Mouse (Mus musculus): ENCODE measurements around the gene Tac4. TPM values are rescaled to one million over a fixed set of nuclear protein-coding genes. Genes with fewer than 3 reads are reported as not detected.
A peak's percentile ranks its signal among the peaks of the same experiment; 100 is the strongest.

The Tac4 gene
- total RNA-seq, 2 experiments from 2014 or later, result not detected

GRCm38 (mm10) chr11:95259088-95259849, 2.1 kb upstream of the Tac4 start:
- DNase-seq (ENCODE audit: low spot score in 2 of 2), result peak; percentile 97 to 98

- DNase-seq (ENCODE audit: low spot score in 2 of 2), result no peak
Measured at GRCm38 (mm10) chr11:95263816-95264454, 2.6 kb downstream of the Tac4 start.

GRCm38 (mm10) chr11:95264455-95265013, 3.2 kb downstream of the Tac4 start:
- no peak for DNase-seq (ENCODE audit: low spot score in 2 of 2)

- peak in 1 of 2 experiments; percentile 20 for DNase-seq (ENCODE audit: low spot score in 2 of 2)
Measured at GRCm38 (mm10) chr11:95266540-95267245, 5.4 kb downstream of the Tac4 start.

DNA sequence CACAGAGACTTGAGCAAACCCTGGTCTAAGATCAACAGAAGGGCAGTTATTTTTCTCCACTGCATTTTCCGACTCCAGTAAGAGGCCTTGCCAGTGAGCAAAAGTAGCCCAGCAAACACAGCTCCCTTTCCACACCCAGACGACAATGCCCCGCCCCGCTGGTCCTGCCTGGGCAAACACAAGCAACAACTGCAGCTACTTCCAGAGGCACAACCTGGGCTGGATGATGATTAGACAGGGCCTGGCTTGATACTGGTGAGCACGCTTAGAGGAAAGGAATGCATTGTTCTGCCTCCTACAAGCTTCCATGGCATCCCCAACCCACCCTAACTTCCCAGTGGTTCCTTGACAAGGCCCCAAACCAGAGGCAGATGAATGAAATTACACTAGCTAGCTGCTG, 12.3 kb downstream of the Tac4 start:
- no peak for DNase-seq (ENCODE audit: low spot score in 2 of 2)

GRCm38 (mm10) chr11:95274613-95275012, 13.3 kb downstream of the Tac4 start:
- no peak for DNase-seq (ENCODE audit: low spot score in 2 of 2)

GRCm38 (mm10) chr11:95276056-95276455, 14.7 kb downstream of the Tac4 start:
- no peak for DNase-seq (ENCODE audit: low spot score in 2 of 2)

DNA sequence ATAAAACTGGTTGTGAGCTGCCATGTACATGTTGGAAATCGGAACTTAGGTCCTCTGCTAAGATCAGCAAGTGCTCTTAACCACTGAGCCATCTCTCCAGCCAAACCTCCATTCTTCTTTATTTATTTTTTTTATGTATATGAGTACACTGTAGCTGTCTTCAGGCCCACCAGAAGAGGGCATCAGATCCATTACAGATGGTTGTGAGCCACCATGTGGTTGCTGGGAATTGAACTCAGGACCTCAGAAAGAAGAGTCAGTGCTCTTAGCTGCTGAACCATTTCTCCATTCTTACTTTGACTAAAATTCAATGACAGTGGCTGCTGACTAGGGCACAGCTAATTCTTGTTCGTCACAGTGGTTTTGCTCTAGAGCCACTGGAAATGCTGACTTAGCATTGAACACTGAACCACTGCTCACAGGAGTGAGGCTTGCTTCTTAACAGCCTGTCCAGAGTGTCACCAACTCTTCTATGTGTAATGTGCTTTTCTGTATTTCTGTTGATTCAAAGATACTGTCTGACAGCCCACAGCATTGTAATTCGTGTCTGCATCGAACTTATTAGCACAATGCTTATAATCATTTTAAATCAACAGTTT, 17.8 kb downstream of the Tac4 start:
- DNase-seq (ENCODE audit: low spot score in 2 of 2), result no peak

- DNase-seq (ENCODE audit: low spot score in 2 of 2), result no peak
Measured at GRCm38 (mm10) chr11:95282331-95282730, 21.0 kb downstream of the Tac4 start.

- no peak for DNase-seq (ENCODE audit: low spot score in 2 of 2)
Measured at GRCm38 (mm10) chr11:95291998-95292397, 30.7 kb downstream of the Tac4 start.

GRCm38 (mm10) chr11:95293017-95293624, 31.8 kb downstream of the Tac4 start:
- no peak for DNase-seq (ENCODE audit: low spot score in 2 of 2)

DNA sequence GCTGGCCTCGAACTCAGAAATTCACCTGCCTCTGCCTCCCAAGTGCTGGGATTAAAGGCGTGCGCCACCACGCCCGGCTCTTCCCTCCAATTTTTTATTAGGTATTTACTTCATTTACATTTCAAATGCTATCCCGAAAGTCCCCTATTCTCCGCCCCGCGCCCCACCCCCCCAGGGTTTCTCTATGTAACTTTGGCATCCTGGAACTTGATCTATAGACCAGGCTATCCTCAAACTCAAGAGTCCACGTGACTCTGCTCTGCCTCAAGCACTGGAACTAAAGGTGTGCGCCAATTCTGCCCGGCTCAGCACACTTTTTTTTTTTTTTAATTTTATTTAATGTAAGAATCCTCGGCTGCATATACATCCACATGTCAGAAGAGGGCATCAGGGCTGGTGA, 34.4 kb downstream of the Tac4 start:
- no peak for DNase-seq (ENCODE audit: low spot score in 2 of 2)

DNA sequence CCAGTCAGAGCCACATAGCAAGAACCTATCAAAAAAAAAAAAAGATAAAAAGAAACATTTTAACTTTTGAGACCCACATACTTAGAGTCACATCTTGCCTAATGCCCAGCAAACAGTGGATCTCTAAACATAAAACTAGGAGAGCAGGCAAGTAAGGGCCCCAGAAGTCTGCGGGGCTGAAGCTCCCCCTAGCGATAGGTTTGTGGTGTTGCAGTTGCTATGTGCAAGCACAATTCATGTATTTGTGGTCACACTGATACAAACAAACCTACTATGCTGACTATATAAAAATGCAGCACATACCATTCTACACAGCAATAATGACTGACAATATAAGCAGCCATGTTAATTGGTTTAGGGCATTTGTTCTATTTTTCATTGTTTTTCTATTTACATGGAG, 36.8 kb downstream of the Tac4 start:
- DNase-seq (ENCODE audit: low spot score in 2 of 2), result no peak

GRCm38 (mm10) chr11:95299886-95300285, 38.6 kb downstream of the Tac4 start:
- peak in 1 of 2 experiments; percentile 25 for DNase-seq (ENCODE audit: low spot score in 2 of 2)

GRCm38 (mm10) chr11:95301772-95302171, 40.4 kb downstream of the Tac4 start:
- no peak for DNase-seq (ENCODE audit: low spot score in 2 of 2)

DNA sequence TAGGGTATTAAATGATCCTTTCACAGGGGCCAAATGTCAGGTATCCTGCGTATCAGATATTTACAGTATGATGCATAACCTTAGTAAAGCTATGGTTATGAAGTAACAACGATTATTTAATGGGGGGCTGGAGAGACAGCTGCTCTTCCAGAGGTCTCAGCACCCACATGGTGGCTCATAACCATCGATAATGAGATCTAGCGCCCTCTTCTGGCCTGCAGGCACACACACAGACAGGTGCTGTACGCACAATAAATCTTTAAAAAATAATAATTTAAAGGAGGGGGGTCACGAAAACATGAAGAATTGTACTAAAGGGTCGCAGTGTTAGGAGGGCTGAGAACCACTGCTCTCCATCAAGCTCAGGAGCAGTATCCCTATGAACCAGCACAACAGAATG, 44.3 kb downstream of the Tac4 start:
- DNase-seq (ENCODE audit: low spot score in 2 of 2), result no peak

- no peak for DNase-seq (ENCODE audit: low spot score in 2 of 2)
Measured at GRCm38 (mm10) chr11:95307526-95307925, 46.2 kb downstream of the Tac4 start.

- peak; percentile 91 to 93 for DNase-seq (ENCODE audit: low spot score in 2 of 2)
Measured at GRCm38 (mm10) chr11:95309510-95310006, 48.2 kb downstream of the Tac4 start.

DNA sequence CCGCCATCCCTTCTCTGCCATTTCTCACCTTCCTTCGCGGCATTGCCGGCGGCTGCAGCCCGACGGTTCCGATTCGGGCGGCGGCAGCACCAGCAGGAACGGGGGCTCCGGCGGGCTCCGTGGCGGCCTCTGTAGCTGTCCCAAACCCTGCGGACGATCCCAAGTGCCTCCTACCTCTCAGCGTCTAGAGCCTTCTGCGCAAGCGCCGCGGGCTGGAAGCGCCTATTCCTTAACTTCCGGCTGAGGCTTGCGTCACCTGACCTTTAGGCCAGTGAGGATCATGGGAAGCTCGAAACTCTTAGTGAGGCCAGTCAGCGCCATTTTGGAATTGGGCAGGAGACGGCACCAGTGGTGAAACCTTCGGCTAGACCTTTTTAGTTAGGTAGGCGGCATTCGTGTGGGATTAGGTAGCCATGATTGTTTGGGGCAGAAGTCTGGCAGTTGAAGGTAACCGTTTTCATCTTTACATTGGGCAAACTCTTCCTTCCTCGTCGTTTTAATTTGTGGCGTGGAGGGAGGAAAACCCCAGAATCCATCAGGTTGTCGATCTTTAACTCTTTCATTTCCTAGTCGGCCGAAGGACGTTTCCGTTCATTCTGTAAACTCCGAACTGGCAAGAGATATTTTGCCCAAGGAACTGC, 48.8 kb downstream of the Tac4 start, which contains the start of gene Kat7:
Kat7 (minus strand) TSS at position 240 of the 641 bp plus-strand sequence.
- DNase-seq (ENCODE audit: low spot score in 2 of 2), result peak; percentile 88 to 92

Data from adrenal gland, adult 18-20 months (tissue).